Mouse (Mus musculus) testis, adult 2 months (tissue): ENCODE measurements around the gene Aebp1. TPM values are rescaled to one million over a fixed set of nuclear protein-coding genes. Genes with fewer than 3 reads are reported as not detected.
A peak's percentile ranks its signal among the peaks of the same experiment; 100 is the strongest.

Experiments
- H3K27ac ChIP-seq: fragments of 200-500 bp; 2 replicates; pipeline ENCODE4 v1.5.1; 2012; ENCODE audit warnings: low read depth, low read length; ENCODE audit not compliant: control insufficient read depth, insufficient read depth
- H3K27me3 ChIP-seq: fragments of 200-500 bp; 2 replicates; pipeline ENCODE4 v1.6.1; 2012; ENCODE audit warnings: mild to moderate bottlenecking, low read length, moderate library complexity; ENCODE audit not compliant: control insufficient read depth, insufficient read depth
- H3K36me3 ChIP-seq: fragments of 200-500 bp; 2 replicates; pipeline ENCODE4 v1.6.1; 2012; ENCODE audit warnings: mild to moderate bottlenecking, low read length; ENCODE audit not compliant: control insufficient read depth, insufficient read depth
- H3K4me1 ChIP-seq: fragments of 200-500 bp; 2 replicates; pipeline ENCODE4 v1.6.1; 2012; ENCODE audit warnings: low read length; ENCODE audit not compliant: control insufficient read depth, insufficient read depth
- H3K4me3 ChIP-seq: fragments of 200-500 bp; 2 replicates; pipeline ENCODE4 v1.5.1; 2012; ENCODE audit warnings: low read depth, mild to moderate bottlenecking, low read length, moderate library complexity, mixed read lengths; ENCODE audit not compliant: control insufficient read depth
- CTCF ChIP-seq: fragments of 200-500 bp; IDR thresholded peaks from 2 replicates; pipeline ENCODE4 v1.5.1; 2012; ENCODE audit warnings: low read depth, mild to moderate bottlenecking, inconsistent platforms, low read length, moderate library complexity; ENCODE audit not compliant: control insufficient read depth, insufficient read depth, insufficient replicate concordance
- POLR2A ChIP-seq: fragments of 200-500 bp; IDR thresholded peaks from 2 replicates; pipeline ENCODE4 v1.6.1; 2012; ENCODE audit warnings: low read depth, mild to moderate bottlenecking, inconsistent platforms, low read length, moderate library complexity; ENCODE audit not compliant: control insufficient read depth
- polyA plus RNA-seq: library from polyadenylated mRNA; depleted of rRNA; stranded (reverse); fragments of >200 nt; gene quantifications from 2 replicates; pipeline ENCODE4 v1.2.3, GENCODE M21; 2012

The Aebp1 gene
- polyA plus RNA-seq, 1 experiment: 5.9 TPM

DNA sequence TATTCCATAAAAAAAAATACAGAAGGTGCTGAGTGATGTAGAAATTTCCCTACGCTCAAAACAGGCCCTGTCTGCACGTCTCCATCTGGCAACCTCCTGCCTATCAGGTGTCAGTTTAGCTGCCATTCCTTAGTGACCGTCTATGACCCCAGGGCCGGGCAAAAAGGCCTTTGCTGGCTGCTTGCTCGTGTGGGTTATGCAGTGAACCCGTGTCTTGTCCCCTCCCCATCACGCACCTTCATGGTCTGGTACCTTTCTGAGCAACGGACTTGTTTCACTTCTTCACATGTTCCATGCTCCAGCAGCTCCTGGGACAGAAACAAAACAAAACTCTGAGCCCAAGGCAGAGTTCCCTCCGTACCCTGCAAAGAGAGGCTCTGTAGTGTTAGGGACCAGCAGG lies 27.2 kb upstream of the Aebp1 start:
- no peak overlapping the region for H3K27ac ChIP-seq
- no peak for TF ChIP-seq POLR2A
- no peaks in the 10 kb centered on the region for H3K36me3 ChIP-seq
- H3K27me3 ChIP-seq: no peaks in the 10 kb centered on the region
- no peak overlapping the region for H3K4me3 ChIP-seq
- H3K4me1 ChIP-seq: peaks cover 5% of the 10 kb centered on the region

DNA sequence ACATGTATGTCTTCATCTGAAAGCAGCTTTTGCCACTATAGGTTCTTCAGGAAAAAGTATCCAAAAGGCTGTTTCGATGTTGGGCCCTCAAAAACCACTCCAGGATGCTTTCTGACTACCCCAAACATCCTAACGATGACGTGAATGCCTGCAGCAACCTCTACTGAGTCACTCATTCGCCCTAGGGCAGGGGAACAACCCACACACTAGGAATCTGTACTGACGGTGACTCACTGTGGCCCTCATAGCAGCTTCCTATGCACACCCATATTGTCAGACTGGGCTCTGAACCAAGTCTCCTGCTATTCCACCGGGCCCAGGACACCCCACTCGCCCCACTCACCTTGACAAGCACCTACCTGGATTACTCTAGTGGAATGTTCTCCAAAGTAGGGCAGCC lies 26.7 kb upstream of the Aebp1 start:
- H3K36me3 ChIP-seq: no peaks in the 10 kb centered on the region

DNA sequence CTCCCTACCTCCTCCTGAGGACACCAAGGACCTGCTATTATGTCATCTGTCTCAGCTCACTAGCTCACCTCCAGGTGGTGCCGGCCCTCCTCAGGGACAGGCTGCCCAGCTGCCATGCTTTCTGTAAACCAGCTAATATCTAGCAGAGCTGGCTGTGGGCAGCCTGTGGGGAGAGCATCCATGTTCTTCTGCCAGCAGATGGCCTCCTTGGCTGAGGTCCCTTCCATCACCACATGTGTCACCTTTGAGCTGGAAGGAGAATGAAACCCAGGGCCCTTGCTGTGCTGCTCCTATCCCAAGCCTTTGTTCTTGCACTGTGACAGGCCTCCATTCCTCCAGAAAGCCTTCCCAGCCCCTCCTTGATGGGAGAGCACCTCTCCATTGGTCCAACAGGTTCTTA lies 25.6 kb upstream of the Aebp1 start:
- Histone ChIP-seq H3K4me3 (no peak overlapping the region), H3K4me1 (peaks cover 7% of the 10 kb centered on the region), H3K27ac (no peak overlapping the region), H3K36me3 (no peaks in the 10 kb centered on the region), H3K27me3 (no peaks in the 10 kb centered on the region)
- no peak for TF ChIP-seq POLR2A
- TF ChIP-seq CTCF: no peak

More for the DNA sequence above, 26.7 kb upstream of the Aebp1 start:
- TF ChIP-seq CTCF (no peak), POLR2A (no peak)
- no peak overlapping the region for H3K27ac ChIP-seq
- H3K4me3 ChIP-seq: no peak overlapping the region
- peaks cover 7% of the 10 kb centered on the region for H3K4me1 ChIP-seq
- no peaks in the 10 kb centered on the region for H3K27me3 ChIP-seq

GRCm38 (mm10) chr11:5837251-5838246 lies 24.2 kb upstream of the Aebp1 start, which contains the start of gene Polm:
TSS of gene Polm (minus strand) at chr11:5838016.
- H3K4me3 ChIP-seq: peak within 1 kb of the TSS; percentile 76
- TF ChIP-seq POLR2A (no peak; the same call in 1 of the 2 replicates), CTCF (peak; percentile 59; the same call in 1 of the 2 replicates)
- H3K27ac ChIP-seq: peak within 1 kb of the TSS; percentile 3; the same call in 1 of the 2 replicates

GRCm38 (mm10) chr11:5840346-5840745 lies 21.4 kb upstream of the Aebp1 start:
- TF ChIP-seq POLR2A: no peak
- no peak for TF ChIP-seq CTCF
- H3K36me3 ChIP-seq: no peaks in the 10 kb centered on the region
- no peaks in the 10 kb centered on the region for H3K27me3 ChIP-seq
- peaks cover 7% of the 10 kb centered on the region for H3K4me1 ChIP-seq
- no peak overlapping the region for H3K4me3 ChIP-seq
- peak overlapping the region; percentile 25; the same call in 1 of the 2 replicates for H3K27ac ChIP-seq

More at GRCm38 (mm10) chr11:5837251-5838246, 24.2 kb upstream of the Aebp1 start, which contains the start of gene Polm:
- Histone ChIP-seq H3K4me1 (peaks cover 7% of the 10 kb centered on the region), H3K36me3 (no peaks in the 10 kb centered on the region), H3K27me3 (no peaks in the 10 kb centered on the region)

GRCm38 (mm10) chr11:5841751-5842150 lies 20.0 kb upstream of the Aebp1 start:
- peaks cover 7% of the 10 kb centered on the region for H3K4me1 ChIP-seq
- H3K4me3 ChIP-seq: no peak overlapping the region
- H3K36me3 ChIP-seq: no peaks in the 10 kb centered on the region
- H3K27me3 ChIP-seq: no peaks in the 10 kb centered on the region
- no peak for TF ChIP-seq POLR2A
- no peak overlapping the region for H3K27ac ChIP-seq

GRCm38 (mm10) chr11:5843131-5843530 lies 18.6 kb upstream of the Aebp1 start:
- no peaks in the 10 kb centered on the region for H3K36me3 ChIP-seq
- no peaks in the 10 kb centered on the region for H3K27me3 ChIP-seq
- no peak overlapping the region for H3K4me3 ChIP-seq
- H3K27ac ChIP-seq: no peak overlapping the region
- H3K4me1 ChIP-seq: peaks cover 2% of the 10 kb centered on the region
- TF ChIP-seq POLR2A (no peak), CTCF (no peak)
